Mouse (Mus musculus): Measurements from ENCODE around the gene Psip1. TPM values are rescaled to one million over a fixed set of nuclear protein-coding genes. Genes with fewer than 3 reads are reported as not detected.
"Not testable (repeated sequence)": the region's sequence is repeated elsewhere in the genome, so short reads cannot be mapped to it uniquely, and the experiment has no call there.

Psip1 gene
- total RNA-seq (2021) = 10 to 100 TPM; 18.7 to 22.9 TPM
- long read RNA-seq, experiment 1, transcript Psip1-201 (16 exons, 3,251 nt) = major isoform, 14 of 27 reads
- long read RNA-seq, experiment 1, transcript Psip1-202 (11 exons, 1,973 nt) = minor isoform, 7 of 27 reads
- long read RNA-seq, experiment 1, partial matches to known transcripts = 3 of 27 reads
- long read RNA-seq, experiment 1, other reads (novel, unspliced or antisense) = 1 of 27 reads
- long read RNA-seq, experiment 2, transcript Psip1-202 (11 exons, 1,973 nt) = minor isoform, 5 of 25 reads
- long read RNA-seq, experiment 2, transcript Psip1-201 (16 exons, 3,251 nt) = major isoform, 13 of 25 reads
- long read RNA-seq, experiment 2, partial matches to known transcripts = 1 of 25 reads
- long read RNA-seq, experiment 2, other reads (novel, unspliced or antisense) = 2 of 25 reads

DNA sequence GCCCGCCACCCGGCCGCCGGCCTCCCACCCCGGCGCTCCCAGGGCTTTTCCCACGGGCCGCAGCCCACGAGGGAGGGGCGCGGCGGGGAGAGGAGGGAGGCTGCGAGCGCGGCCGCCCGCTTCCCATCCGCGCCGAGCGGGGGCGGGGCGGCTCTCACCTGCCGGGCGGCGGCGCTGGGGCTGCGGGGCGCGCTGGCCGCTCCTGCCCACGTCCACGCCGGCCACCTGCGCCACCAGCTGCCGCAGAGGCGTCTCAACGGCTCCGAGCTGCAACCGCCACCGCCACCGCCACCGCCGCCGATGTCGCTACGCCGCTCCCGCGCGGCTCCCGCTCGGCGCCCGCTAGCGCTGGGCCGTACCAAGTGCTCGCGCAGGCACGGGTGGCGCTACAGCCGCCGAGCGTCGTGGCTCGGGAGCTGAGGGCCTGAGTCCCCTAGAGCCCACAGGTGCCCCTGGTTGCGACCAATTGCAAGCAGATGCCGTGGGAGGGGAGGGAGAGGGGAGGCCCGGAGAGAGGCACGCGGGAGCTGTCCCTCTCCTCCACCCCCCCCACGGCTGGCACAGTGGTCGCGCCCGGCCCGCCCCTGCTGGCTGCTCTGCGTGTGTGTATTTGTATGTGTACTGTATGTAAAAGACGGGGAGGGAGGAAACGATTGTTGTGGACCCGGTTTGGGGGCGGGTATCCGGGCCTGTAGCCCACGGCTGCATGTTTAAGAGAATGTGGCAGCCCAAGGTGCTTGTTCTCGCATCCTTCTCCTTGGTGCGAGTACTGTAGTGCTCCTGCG, at the start of gene Psip1:
Gene Psip1, minus strand, starts transcription at position 343 of the 785 bp plus-strand sequence.
- intact Hi-C loops (cut with DNase I; ENCODE audit: low total_unique reads) = no loop called here
- DNase-seq = peak; percentile 87

DNA sequence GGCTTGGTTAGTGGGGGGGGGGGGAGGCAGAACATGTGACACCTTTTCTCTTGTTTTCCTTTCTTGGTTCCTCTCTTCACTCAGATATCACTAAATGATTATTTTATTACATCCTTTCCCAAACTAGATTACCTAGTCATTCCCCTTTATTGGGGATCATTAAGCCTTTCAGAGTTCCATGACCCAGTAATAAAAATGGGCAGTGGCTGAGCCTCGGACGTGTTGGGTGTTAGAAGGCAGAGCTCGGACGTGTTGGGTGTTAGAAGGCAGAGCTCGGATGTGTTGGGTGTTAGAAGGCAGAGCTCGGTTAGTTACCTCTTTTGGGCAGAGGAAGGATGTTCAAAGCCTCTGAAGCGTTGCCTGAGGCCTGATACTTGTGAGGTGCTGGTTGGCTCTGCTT, 47.8 kb upstream of the Psip1 start:
- intact Hi-C loops (cut with DNase I; ENCODE audit: low total_unique reads) = no loop called here
- no peak for DNase-seq

DNA sequence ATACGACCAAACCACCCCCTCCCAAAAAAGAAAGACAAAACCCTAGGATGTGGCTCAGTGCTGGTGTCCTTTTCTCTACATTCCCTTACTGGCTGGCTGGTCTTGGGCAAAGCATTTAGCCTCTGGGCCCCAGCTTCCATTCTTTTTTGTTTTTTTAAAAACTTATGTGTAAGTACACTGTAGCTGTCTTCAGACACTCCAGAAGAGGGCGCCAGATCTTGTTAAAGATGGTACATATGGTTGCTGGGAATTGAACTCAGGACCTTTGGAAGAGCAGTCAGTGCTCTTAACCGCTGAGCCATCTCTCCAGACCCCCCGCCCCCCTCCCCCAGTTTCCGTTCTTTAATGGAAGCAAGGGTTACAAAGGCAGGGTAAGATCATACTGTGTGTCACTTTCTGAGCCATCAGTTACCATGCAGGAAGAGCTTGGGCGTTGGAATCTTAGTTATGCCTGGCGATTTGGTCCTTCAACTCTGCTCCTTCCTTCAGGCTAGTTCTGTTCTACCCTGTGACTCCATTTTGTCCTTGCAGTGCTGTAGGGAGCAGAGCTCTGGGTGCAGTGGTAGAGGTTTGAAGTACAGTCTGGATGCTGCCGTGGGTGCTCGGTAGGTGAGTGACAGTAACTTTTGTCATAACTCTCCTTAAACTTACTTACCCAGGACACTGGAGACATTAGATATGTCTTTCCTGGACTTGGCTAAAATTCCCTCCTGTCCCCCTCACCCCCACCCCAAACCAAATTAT, 47.1 kb upstream of the Psip1 start:
- no peak for DNase-seq
- intact Hi-C loops (cut with DNase I; ENCODE audit: low total_unique reads) = no loop called here

DNA sequence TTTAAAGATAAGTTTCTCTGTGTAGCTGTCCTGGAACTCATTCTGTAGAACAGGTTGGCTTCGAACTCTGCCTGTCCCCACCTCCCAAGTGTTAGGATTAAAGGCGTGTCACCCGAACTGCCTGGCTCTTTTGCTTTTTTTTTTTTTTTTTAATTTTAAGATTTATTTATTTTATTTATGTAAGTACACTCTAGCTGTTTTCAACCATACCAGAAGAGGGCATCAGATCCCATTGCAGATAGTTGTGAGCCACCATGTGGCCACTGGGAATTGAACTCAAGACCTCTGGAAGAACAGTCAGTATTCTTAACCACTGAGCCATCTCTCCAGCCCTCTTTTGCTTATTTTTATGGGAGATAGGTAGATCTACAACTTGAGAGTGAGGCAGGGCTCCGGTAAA, 43.8 kb upstream of the Psip1 start:
- DNase-seq; intact Hi-C loops (cut with DNase I; ENCODE audit: low total_unique reads): not testable (repeated sequence)

DNA sequence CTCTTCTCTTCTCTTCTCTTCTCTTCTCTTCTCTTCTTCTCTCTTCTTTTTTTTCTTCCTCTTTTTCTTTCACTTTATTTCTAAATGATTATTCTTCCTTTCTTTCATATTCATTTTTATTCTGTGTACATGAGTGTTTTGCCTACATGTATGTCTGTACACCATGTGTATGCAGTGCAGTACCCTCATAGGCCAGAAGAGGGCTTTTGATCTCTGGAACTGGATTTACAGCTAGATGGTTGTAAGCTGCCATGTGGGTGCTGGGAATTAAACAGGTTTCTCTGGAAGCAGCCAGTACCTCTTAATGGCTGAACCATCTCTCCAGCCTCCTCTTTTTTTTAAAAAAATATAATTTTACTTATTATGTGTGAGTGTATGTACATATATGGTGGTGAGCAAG, 41.7 kb upstream of the Psip1 start:
- no peak for DNase-seq
- intact Hi-C loops (cut with DNase I; ENCODE audit: low total_unique reads) = no loop called here

DNA sequence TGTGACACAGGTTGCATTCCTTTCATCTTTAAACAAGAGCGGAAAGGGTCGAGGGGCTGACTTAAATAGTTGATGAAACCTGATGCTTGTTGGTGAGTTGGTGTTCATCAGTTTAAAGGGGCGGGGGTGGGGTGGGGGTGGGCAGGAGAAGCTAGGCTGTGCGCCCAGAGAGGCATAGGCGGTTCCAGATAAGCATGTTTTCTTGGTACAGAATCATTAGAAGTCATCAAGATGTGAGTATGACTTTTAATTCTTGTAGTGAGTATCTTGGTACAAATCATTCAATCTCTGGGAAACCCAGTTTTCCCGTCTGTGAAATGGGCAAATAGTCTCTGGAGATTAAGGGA, 40.7 kb upstream of the Psip1 start:
- DNase-seq = no peak
- intact Hi-C loops (cut with DNase I; ENCODE audit: low total_unique reads) = no loop called here

DNA sequence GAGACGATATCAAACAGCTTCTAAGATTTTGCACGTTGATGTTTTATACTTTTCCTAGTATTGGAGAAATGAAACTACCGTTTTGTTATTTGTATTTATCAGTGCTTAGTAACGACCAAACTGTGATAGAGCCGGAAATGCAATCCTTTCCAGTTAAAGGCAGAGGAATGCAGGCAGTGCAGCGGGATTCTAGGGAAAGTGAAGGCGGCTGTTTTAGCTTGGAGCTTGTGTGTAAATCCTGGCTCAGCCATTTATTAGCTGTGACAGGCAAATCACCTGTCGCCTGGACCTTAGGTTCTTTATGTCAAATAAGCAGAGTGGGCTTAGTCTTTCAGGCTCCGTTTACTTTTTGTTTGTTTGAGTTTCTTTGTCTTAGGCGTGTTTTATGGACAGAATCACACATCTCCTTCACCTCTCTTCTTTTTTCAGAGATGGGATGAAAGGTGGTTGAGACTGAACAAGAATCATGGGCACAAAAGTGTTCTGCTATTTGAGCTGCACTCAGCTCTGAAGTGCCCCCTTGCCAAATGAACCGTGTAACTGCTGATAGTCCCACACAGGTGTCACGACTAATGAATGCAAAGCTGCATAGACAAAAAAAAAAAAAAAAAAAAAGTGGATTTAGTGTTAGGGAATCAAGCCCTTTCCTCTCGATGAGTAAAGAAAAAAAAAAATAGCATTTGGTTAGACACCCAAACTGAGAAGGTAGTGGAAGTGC, 40.2 kb upstream of the Psip1 start:
- intact Hi-C loops (cut with DNase I; ENCODE audit: low total_unique reads) = no loop called here
- no peak for DNase-seq

DNA sequence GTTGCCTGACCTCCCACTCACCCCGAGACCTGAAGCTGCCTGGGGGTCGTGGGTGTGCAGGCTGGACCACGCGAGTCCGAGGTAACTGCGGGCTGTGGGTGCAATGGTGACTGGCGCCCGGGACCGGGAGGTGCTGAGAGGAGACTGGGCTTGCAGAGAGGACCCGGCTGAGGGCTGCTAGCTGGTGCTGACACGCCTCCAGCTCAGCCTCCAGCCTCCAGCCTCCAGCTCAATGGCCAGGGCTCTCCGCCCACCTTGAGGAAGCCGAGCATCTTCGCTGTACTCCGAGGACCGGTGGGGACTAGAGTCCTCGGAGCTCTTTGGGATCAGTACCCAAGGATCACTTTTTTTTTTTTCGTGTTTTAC, 39.4 kb upstream of the Psip1 start:
- intact Hi-C loops (cut with DNase I; ENCODE audit: low total_unique reads) = no loop called here
- DNase-seq = peak; percentile 53

DNA sequence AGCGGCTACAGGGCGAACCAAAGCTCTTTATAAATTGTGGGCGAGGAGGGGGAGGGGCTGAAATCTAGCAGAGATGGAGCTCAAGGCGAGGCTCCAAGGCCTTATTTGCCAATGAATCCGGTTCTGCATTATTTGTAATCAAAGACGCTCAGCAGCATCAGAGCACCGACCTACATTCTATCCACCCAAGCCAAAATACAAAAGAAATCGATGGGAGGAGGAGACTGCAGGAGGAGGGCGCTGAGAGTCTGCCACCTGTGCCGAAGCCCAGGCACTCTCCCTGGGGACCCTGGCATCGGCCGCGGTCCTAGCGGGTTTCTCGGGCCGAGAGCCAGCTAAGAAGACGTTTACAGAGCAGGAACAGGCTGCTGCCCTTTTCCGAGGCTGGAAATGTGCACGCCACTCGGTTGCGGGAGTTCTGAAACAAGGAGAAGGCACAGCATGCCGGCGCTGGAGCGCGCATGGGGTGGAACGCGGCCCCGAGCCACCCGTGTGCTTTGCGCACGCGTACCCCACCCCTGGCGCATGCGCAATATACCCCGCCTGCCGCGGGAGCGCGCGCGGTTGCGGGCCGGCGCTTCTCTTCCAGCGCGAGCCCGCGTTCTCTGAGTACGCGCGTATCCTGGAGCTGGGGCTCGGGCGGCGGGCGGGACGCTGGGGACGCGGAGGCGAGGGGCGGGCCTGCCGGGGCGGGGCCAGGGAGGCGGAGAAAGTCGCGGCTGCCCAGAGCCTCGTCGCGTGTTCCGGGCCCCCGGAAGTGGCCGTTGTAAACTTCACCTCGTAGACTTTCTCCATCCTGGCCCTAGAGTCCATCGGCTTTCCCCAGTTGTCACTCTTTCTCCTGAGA, 38.8 kb upstream of the Psip1 start, which contains the start of gene Ccdc171:
Gene Ccdc171, plus strand, starts transcription at position 703 of the 847 bp plus-strand sequence.
- DNase-seq = peak; percentile 97
- intact Hi-C loops (cut with DNase I; ENCODE audit: low total_unique reads) = no loop called here

DNA sequence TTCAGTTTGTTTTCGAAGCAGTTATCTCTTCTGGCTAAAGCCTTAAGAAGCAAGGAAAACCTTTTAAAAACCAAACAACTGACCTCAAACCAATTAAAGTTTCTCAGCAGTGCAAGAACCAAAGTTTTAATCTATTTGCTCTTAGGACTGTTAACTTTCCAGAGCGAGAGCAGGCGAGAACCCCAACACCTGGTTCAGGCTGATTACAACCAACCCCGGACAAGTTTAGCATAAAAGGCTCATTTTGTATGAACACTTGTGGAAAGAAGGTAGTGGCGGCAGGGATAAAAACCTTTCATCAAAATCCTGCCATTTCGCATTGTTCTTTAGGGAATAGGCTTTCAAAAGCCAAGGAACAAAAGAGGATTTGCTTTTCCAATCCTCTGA, 38.2 kb upstream of the Psip1 start:
- DNase-seq = no peak
- intact Hi-C loops (cut with DNase I; ENCODE audit: low total_unique reads) = no loop called here

DNA sequence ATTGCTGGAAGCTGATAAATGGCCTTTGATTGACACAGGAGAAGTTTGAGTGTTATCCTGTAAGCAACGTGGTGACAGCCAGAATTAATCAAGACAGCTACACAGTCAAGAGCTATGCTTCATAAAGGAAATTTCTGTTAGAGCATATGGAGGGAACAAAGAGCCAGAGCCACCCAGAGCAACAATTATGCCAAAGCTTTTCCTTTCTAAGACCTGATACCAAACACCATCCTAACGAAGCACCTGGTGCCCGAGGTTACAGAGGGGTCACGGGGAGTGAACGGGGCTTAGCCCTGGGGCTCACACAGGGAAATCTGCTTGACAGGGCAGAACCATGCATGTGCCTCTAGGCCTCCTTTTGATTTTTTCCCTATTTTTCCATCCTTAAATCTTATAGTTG, 35.8 kb upstream of the Psip1 start:
- no peak for DNase-seq
- intact Hi-C loops (cut with DNase I; ENCODE audit: low total_unique reads) = no loop called here

DNA sequence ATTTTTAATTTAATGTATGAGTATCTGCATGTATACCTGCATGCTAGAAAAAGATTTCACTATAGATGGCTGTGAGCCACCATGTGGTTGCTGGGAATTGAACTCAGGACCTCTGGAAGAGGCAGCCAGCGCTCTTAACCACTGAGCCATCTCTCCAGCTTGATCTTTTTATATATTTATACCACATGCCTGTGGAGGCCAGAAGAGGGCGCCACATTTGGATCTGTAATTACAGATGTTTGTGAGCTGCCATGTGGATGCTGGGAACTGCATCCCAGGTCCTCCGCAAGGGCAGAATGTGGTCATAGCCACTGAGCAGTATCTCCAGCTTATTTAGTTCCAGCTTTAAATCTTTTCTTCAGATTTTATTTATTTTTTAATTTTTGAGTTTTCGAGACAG, 34.0 kb upstream of the Psip1 start:
- DNase-seq = no peak
- intact Hi-C loops (cut with DNase I; ENCODE audit: low total_unique reads) = no loop called here

DNA sequence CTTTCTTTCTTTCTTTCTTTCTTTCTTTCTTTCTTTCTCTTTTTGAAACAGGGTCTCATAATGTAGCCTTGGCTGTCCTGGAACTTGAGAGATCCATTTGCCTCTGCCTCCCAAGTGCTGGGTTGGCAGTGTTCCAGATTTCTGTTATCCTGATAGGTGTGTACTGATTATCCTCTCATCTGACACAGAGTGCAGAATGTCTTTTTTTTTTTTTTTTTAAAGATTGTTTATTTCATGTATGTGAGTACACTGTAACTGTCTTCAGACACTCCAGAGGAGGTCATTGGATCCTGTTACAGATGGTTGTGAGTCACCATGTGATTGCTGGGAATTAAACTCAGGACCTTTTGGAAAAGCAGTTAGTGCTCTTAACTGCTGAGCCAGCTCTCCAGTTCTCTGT, 33.5 kb upstream of the Psip1 start:
- intact Hi-C loops (cut with DNase I; ENCODE audit: low total_unique reads) = no loop called here
- no peak for DNase-seq

DNA sequence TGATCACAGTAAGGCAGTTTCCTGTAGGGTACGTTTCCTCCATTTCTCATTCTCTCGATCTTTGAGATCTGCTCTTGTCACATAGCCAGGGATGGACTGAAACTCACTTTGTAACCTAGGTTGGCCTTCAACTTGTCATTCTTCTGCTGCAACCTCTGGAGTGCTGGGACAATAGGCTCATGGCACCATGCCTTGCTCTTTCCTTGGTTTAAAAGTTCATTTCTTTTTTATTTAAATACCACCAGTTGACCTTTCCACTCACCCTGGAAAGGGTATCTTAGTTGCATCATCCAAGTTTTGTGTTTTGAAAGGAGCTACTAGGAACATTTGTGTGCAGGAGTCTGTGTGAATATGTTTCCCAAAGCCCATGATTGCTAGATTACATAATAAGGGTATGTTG, 32.9 kb upstream of the Psip1 start:
- DNase-seq = no peak
- intact Hi-C loops (cut with DNase I; ENCODE audit: low total_unique reads) = no loop called here

DNA sequence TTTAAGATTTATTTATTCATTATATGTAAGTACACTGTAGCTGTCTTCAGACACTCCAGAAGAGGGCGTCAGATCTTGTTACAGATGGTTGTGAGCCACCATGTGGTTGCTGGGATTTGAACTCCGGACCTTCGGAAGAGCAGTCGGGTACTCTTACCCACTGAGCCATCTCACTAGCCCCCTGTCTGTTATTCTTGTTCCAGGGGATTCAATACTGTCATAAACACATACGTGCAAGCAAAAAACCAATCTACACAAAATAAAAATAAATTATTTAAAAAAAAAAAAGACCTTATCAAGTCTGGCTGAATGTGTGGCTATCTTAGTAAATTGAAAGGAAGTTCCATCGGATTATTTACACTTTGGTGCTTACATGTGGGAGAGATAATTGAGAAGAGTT, 29.9 kb upstream of the Psip1 start:
- intact Hi-C loops (cut with DNase I; ENCODE audit: low total_unique reads) = not testable (repeated sequence)

DNA sequence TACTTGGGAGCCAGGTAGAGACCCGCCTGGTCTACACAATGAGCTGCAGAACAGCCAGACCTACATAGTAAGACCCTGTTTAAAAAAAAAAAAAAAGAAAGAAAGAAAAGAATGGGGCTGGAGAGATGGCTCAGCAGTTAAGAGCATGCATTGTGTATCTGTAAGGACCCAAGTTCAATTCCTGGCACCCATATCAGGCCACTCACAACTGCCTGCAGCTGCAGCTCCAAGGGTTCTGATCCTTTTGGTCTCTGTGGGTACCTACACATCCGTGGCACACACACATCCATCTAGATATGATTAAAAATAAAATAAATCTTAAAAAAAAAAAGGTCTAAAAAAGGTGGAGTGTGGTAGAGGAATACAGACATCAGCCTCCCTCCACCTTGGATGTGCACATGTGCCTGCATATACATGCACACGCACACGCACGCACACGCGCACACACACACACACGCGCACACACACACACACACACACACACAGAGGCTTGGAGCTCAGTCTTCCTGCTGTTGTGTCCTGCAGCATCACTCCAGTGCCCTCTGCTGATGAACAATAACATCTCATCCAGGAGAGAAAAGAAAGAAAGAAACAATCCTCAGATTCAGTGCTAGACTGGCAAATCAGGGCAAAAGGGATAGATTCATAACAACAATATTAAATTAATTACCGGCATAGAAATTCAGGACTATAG, 28.9 kb upstream of the Psip1 start:
- intact Hi-C loops (cut with DNase I; ENCODE audit: low total_unique reads) = no loop called here
- DNase-seq = no peak

More for the DNA sequence above, 29.9 kb upstream of the Psip1 start:
- DNase-seq = not testable (repeated sequence)

DNA sequence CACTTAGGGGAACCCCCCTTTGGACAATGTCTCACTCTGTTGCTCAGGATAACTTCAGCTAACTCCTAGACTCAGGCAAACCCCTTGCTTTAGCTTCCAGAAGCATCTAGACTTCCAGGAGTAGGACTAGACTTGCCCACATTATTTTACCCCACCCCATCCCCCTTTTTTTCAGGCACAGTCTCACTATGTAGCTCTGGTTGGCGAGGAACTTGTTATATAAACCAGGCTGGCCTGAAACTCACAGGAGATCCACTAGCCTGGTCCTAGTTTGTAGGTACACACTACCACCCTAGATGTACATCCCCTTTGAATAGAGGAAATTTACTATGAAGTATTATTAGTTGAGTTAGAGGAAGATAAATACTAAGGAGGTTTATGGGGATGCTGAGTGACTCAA, 27.9 kb upstream of the Psip1 start:
- DNase-seq = no peak
- intact Hi-C loops (cut with DNase I; ENCODE audit: low total_unique reads) = no loop called here

DNA sequence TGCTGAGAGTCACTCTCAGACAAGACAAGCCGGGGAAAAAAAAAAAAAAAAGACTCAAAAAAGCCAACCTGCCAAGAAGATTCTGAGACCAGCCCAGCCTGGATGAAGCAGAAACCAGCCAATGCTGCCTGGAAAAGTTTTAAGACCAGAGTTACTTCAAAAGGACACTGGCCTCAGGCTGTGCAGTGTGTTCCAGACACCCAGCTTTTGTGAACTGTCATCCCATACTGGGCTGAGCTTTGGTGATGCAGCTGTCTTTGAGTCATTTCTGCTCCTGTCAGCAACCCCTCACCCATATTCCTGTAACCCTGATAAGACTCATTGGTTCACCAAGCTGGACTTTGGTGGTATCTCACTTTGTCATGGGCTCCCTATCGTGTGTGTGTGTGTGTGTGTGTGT, 26.4 kb upstream of the Psip1 start:
- intact Hi-C loops (cut with DNase I; ENCODE audit: low total_unique reads) = no loop called here
- DNase-seq = no peak

Measured in gastrocnemius, postnatal 14 days (tissue).